Mouse (Mus musculus) adrenal gland, postnatal 14 days (tissue): ENCODE measurements around the gene Cadps. TPM values are rescaled to one million over a fixed set of nuclear protein-coding genes. Genes with fewer than 3 reads are reported as not detected.

Experiments used
- DNase-seq: peaks from one replicate; pipeline ENCODE4 v3.0.0; 2021; ENCODE audit warnings: mixed read lengths
- total RNA-seq: library from RNA; stranded (reverse); gene quantifications from 2 replicates; pipeline ENCODE4 v1.2.3, GENCODE M21; 2021

Gene Cadps
- total RNA-seq, 1 experiment from 2014 or later, result 7.7 TPM

- no peak for DNase-seq
Measured at GRCm38 (mm10) chr14:12730979-12731378, 91.9 kb downstream of the Cadps start.

- no peak for DNase-seq
Measured at GRCm38 (mm10) chr14:12722452-12723194, 100.3 kb downstream of the Cadps start.

GRCm38 (mm10) chr14:12718766-12719165 is 104.1 kb downstream of the Cadps start:
- no peak for DNase-seq

- DNase-seq, result no peak
Measured at GRCm38 (mm10) chr14:12715906-12716659, 106.8 kb downstream of the Cadps start.

GRCm38 (mm10) chr14:12707395-12707794 is 115.5 kb downstream of the Cadps start:
- DNase-seq, result no peak

- no peak for DNase-seq
Measured at GRCm38 (mm10) chr14:12704461-12704860, 118.4 kb downstream of the Cadps start.

- no peak for DNase-seq
Measured at GRCm38 (mm10) chr14:12690201-12690600, 132.7 kb downstream of the Cadps start.

- DNase-seq, result no peak
Measured at GRCm38 (mm10) chr14:12685015-12685414, 137.9 kb downstream of the Cadps start.

- DNase-seq, result no peak
Measured at GRCm38 (mm10) chr14:12680819-12681638, 141.8 kb downstream of the Cadps start.

- no peak for DNase-seq
Measured at GRCm38 (mm10) chr14:12661430-12661829, 161.4 kb downstream of the Cadps start.

GRCm38 (mm10) chr14:12657351-12657750 is 165.5 kb downstream of the Cadps start:
- DNase-seq, result no peak

- DNase-seq, result no peak
Measured at GRCm38 (mm10) chr14:12642868-12643512, 179.9 kb downstream of the Cadps start.

GRCm38 (mm10) chr14:12638762-12639161 is 184.1 kb downstream of the Cadps start:
- no peak for DNase-seq

GRCm38 (mm10) chr14:12637121-12637754 is 185.6 kb downstream of the Cadps start:
- DNase-seq, result no peak

GRCm38 (mm10) chr14:12624256-12625130 is 198.4 kb downstream of the Cadps start:
- peak; percentile 14 for DNase-seq

- no peak for DNase-seq
Measured at GRCm38 (mm10) chr14:12607025-12607424, 215.9 kb downstream of the Cadps start.

GRCm38 (mm10) chr14:12606202-12606601 is 216.7 kb downstream of the Cadps start:
- DNase-seq, result no peak

- DNase-seq, result no peak
Measured at GRCm38 (mm10) chr14:12602080-12602479, 220.8 kb downstream of the Cadps start.

GRCm38 (mm10) chr14:12595326-12595725 is 227.6 kb downstream of the Cadps start:
- no peak for DNase-seq

- DNase-seq, result no peak
Measured at GRCm38 (mm10) chr14:12592472-12593075, 230.3 kb downstream of the Cadps start.
